Mouse (Mus musculus): Measurements from ENCODE around the gene Tsr3.
A peak's percentile ranks its signal among the peaks of the same experiment; 100 is the strongest.
"Not testable (repeated sequence)": the region's sequence is repeated elsewhere in the genome, so short reads cannot be mapped to it uniquely, and the experiment has no call there.

Tsr3 gene

GRCm38 (mm10) chr17:25239695-25240636, at the start of gene Tsr3, which contains the start of gene Gnptg:
Tsr3 (plus strand) TSS chr17:25240170.
Gnptg (minus strand) TSS chr17:25240124.
- DNase-seq (ENCODE audit: low spot score) = peak; percentile 96

DNA sequence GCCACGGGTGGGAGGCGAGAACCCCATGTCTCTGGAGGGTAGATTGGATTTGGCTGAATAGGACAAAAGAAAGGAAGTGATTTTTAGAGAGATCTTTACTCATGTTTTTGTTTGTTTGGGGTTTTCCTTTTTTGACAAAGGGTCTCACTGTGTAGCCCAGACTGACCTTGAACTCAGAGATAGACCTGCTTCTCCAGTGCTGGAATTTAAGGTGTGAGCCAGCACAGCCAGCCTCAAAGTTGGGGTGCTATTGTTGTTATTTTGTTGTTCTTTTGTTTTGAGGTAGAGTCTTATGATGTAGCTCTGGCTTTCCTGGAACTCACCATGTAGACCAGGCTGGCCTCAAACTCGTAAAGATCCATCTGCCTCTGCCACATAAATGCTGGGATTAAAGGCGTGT, 37.6 kb upstream of the Tsr3 start:
- no peak for DNase-seq (ENCODE audit: low spot score)

DNA sequence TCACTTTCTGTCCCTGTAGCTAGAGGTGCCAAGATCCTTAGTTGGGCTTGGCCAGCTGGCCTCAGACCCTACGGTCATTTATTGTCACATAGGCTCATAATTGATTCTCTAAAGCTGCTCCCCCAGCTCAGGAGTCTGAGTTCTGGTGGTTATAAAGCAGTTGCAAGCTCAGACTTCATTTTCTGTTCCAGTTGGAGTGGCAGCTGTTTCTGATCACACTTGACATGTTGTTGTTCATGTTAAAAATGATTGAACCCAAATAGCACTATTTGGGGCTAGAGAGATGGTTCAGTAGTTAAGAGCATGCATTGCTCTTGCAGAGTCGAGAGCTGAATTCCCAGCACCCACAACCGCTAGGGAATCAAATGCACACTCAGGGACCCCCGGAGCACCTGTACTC, 30.0 kb upstream of the Tsr3 start:
- DNase-seq (ENCODE audit: low spot score) = no peak

DNA sequence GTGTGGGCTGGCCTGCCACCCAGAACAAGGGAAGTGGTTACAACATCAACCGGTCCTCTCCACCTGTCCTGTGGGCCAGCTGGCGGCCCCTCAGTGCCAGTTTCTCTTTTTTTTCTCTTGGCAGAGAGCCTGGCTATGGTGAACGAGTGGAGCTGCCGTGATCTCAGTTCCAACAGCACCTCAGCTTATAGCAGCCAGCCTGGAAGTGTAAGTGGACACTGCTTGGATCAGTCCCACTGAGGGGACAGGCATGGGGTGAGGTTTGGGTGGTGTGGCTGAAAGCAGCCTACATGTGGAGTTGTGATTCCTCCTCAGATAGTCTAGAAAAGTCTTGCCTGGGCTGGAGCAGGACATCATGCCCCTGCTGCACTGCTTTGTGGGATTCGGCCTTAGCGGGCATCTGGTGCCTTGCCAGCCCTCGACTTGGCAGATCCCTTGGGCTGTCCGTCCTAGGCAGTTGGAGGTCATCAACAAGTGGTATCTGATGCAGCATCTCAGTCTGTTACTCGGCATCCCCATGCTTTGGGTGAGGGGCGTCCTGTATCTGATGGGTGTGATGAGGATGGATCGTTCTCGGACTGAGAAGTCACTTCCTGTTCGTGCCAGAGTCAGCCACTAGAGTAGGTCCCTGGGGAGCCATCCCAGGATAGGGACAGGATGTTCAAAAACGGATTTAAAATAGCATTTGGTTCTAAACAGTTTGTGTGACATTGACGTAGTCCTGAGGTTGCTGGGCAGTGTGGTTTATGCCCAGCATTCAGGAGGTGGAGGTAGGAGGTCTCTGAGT, 29.1 kb upstream of the Tsr3 start:
- DNase-seq (ENCODE audit: low spot score) = no peak

- DNase-seq (ENCODE audit: low spot score) = no peak
These were observed 28.3 kb upstream of the Tsr3 start for GRCm38 (mm10) chr17:25211705-25212104.

DNA sequence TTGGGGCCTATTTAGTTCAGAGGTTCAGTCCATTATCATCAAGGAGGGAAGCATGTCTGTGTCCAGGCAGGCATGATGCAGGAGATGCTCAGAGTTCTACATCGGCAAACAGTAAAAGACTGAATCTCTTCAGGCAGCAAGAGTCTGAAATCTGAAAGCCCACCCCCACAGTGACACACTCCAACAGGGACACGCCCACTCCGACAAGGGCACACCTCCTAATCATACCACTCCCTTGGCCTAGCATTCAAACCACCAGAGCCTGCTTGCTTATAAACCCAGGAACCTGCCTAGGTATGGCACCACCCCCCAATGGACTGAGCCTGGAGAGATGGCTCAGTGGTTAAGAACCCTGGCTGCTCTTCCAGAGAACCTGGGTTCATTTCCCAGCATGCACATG, 24.5 kb upstream of the Tsr3 start:
- no peak for DNase-seq (ENCODE audit: low spot score)

DNA sequence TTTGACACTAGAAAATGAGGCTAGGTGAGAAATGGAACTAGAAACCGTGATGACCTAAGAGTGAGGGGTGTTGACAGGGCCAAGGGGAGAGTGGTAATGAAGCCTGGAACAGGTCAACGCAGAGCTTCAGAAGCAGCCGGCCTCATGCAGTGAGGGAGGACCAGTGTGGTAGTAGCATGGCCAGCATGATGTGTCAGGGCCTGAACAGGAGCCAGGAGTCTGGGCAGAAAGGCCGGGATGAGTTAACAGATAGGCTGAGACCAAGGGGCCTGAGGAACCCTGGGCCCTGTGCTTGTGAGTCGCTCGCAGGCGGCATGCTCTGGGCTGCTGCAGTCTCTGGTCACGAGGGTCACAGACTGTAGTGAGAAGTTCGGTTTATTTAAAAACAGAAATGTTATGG, 21.0 kb upstream of the Tsr3 start:
- no peak for DNase-seq (ENCODE audit: low spot score)

GRCm38 (mm10) chr17:25219492-25220295, 20.3 kb upstream of the Tsr3 start:
- no peak for DNase-seq (ENCODE audit: low spot score)

GRCm38 (mm10) chr17:25220746-25221145, 19.2 kb upstream of the Tsr3 start:
- no peak for DNase-seq (ENCODE audit: low spot score)

GRCm38 (mm10) chr17:25221821-25222503, 18.0 kb upstream of the Tsr3 start:
- DNase-seq (ENCODE audit: low spot score) = peak; percentile 61

DNA sequence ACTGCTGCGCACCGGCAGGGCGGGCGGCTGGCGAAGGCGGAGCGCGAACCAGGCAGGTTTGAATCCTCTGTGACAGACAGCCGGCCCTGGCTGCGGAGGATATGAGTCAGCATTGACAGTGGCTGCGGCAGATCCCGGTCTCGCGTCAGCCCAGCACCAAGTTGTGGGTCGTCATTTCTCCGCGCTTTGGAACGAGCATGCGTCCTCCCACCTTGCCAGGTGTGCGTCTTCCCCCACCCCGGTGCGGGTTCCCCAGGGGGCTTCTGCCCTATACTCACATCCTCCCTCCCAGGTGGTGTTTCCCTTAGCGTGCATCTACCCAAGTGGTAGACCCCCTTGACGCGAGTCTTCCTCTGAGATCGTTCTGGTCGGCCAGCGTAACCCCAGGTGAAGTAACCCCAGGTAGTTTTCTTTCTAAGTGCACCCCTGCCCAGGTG, 17.4 kb upstream of the Tsr3 start:
- DNase-seq (ENCODE audit: low spot score) = not testable (repeated sequence)

- DNase-seq (ENCODE audit: low spot score) = no peak
These were observed 16.9 kb upstream of the Tsr3 start for GRCm38 (mm10) chr17:25222951-25223601.

DNA sequence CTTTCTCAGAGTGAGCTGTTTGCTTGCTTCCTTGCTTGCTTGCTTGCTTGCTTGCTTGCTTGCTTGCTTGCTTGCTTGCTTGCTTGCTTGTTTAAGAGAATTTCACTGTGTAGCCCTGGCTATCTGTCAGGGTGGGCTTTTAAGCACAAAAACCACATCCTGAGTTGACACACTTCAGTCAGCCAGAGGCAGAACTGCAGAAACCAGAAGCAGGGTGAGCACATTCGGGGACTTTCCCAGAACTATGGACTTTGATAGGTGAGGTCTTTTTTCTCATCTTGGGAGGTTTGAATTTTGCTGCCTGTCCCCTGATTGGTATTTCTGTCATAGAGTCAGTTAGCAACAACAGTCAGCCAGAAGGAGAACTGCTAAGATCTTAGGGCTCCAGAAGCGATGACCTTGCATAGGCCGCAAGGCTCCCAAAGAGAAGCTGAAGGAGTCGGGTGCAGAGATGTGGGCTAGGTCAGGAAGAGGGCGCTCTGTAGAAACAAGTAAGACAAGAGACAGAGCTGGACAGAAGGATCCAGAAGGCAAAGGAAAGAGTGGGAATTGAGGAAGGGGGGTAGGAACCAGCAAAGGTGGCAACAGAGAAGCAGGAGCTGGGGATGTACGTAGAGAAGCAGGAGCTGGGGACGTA, 15.3 kb upstream of the Tsr3 start:
- no peak for DNase-seq (ENCODE audit: low spot score)

GRCm38 (mm10) chr17:25225659-25226058, 14.3 kb upstream of the Tsr3 start:
- no peak for DNase-seq (ENCODE audit: low spot score)

- no peak for DNase-seq (ENCODE audit: low spot score)
These were observed 12.0 kb upstream of the Tsr3 start for GRCm38 (mm10) chr17:25227991-25228390.

GRCm38 (mm10) chr17:25230014-25230655, 9.8 kb upstream of the Tsr3 start:
- DNase-seq (ENCODE audit: low spot score) = not testable (repeated sequence)

DNA sequence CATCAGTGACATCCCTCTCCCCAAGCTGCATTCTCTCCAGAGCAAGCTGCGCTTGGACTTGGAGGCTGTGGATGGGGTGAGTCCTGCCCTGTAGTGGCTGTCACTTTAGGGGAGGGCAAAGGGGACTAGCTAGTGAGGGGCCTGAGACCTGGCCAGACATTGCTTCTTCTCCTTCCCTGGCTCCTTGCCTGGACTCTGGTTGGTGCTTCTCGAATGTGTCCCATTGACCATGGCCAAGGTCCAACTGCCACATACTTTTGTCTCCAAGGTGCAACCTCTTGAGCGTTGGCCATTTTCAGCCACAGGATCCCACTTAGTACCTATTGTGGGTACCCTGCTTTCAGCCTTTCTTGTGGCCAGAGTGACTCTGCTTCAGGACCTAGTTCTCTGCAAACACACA, 9.3 kb upstream of the Tsr3 start:
- no peak for DNase-seq (ENCODE audit: low spot score)

- DNase-seq (ENCODE audit: low spot score) = not testable (repeated sequence)
These were observed 8.3 kb upstream of the Tsr3 start for GRCm38 (mm10) chr17:25231621-25232020.

- no peak for DNase-seq (ENCODE audit: low spot score)
These were observed 4.3 kb upstream of the Tsr3 start for GRCm38 (mm10) chr17:25235635-25236034.

Measured in embryo, embryonic 10.5 days (tissue).